Mouse (Mus musculus): ENCODE measurements around the gene Cavin3. TPM values are rescaled to one million over a fixed set of nuclear protein-coding genes. Genes with fewer than 3 reads are reported as not detected.
A peak's percentile ranks its signal among the peaks of the same experiment; 100 is the strongest.

Gene Cavin3
- polyA plus RNA-seq, 1 experiment = 2.0 TPM

GRCm38 (mm10) chr7:105434798-105435197 is 47.3 kb downstream of the Cavin3 start:
- H3K36me3 ChIP-seq (ENCODE audit: control insufficient read depth, insufficient read depth, low read length) = no peaks in the 10 kb centered on the region
- TF ChIP-seq CTCF (IDR thresholded peaks at IDR 0.05; ENCODE audit: control insufficient read depth, insufficient read depth, insufficient replicate concordance, low read depth, low read length) (no peak; the same call in 1 of the 2 replicates), POLR2A (IDR thresholded peaks at IDR 0.05; ENCODE audit: control insufficient read depth, low read depth, low read length) (no peak)
- H3K27ac ChIP-seq (ENCODE audit: control insufficient read depth, insufficient read depth, low read depth, low read length) = no peak overlapping the region
- H3K27me3 ChIP-seq (ENCODE audit: control insufficient read depth, insufficient read depth, low read length) = no peaks in the 10 kb centered on the region
- peak overlapping the region; percentile 62 for H3K4me3 ChIP-seq (ENCODE audit: control insufficient read depth, low read depth, low read length)
- H3K4me1 ChIP-seq (ENCODE audit: control insufficient read depth, insufficient read depth, low read length) = peaks cover 8% of the 10 kb centered on the region

GRCm38 (mm10) chr7:105433859-105434258 is 48.2 kb downstream of the Cavin3 start:
- no peak overlapping the region for H3K4me3 ChIP-seq (ENCODE audit: control insufficient read depth, low read depth, low read length)
- no peak for TF ChIP-seq POLR2A (IDR thresholded peaks at IDR 0.05; ENCODE audit: control insufficient read depth, low read depth, low read length)
- TF ChIP-seq CTCF (IDR thresholded peaks at IDR 0.05; ENCODE audit: control insufficient read depth, insufficient read depth, insufficient replicate concordance, low read depth, low read length) = peak; percentile 87; the same call in 1 of the 2 replicates
- no peaks in the 10 kb centered on the region for H3K36me3 ChIP-seq (ENCODE audit: control insufficient read depth, insufficient read depth, low read length)
- peaks cover 8% of the 10 kb centered on the region for H3K4me1 ChIP-seq (ENCODE audit: control insufficient read depth, insufficient read depth, low read length)
- H3K27me3 ChIP-seq (ENCODE audit: control insufficient read depth, insufficient read depth, low read length) = no peaks in the 10 kb centered on the region
- H3K27ac ChIP-seq (ENCODE audit: control insufficient read depth, insufficient read depth, low read depth, low read length) = no peak overlapping the region

- H3K27me3 ChIP-seq (ENCODE audit: control insufficient read depth, insufficient read depth, low read length) = no peaks in the 10 kb centered on the region
- H3K4me3 ChIP-seq (ENCODE audit: control insufficient read depth, low read depth, low read length) = no peak overlapping the region
- no peak for TF ChIP-seq POLR2A (IDR thresholded peaks at IDR 0.05; ENCODE audit: control insufficient read depth, low read depth, low read length)
- no peak for TF ChIP-seq CTCF (IDR thresholded peaks at IDR 0.05; ENCODE audit: control insufficient read depth, insufficient read depth, insufficient replicate concordance, low read depth, low read length)
- no peak overlapping the region for H3K27ac ChIP-seq (ENCODE audit: control insufficient read depth, insufficient read depth, low read depth, low read length)
- H3K36me3 ChIP-seq (ENCODE audit: control insufficient read depth, insufficient read depth, low read length) = no peaks in the 10 kb centered on the region
- H3K4me1 ChIP-seq (ENCODE audit: control insufficient read depth, insufficient read depth, low read length) = peaks cover 8% of the 10 kb centered on the region
Measured at GRCm38 (mm10) chr7:105432058-105432457, 50.0 kb downstream of the Cavin3 start.

Other genes starting within 250 kb of the Cavin3 start
- gene Olfr688, start 194.2 kb downstream of the Cavin3 start, polyA plus RNA-seq (2012; rRNA removed) = not detected in 2 replicates
- gene Olfr689, start 171.1 kb downstream of the Cavin3 start, polyA plus RNA-seq (2012; rRNA removed) = not detected in 2 replicates
- 0.21 and 0.71 TPM in 2 replicates for gene Olfr690, start 148.2 kb downstream of the Cavin3 start, polyA plus RNA-seq (2012; rRNA removed)
- 0.82 and 0.93 TPM in 2 replicates for gene Olfr691, start 140.0 kb downstream of the Cavin3 start, polyA plus RNA-seq (2012; rRNA removed)
- gene Olfr692, start 114.1 kb downstream of the Cavin3 start, polyA plus RNA-seq (2012; rRNA removed) = not detected in 2 replicates
- 188 and 217 TPM in 2 replicates for gene Gm5901, start 107.3 kb downstream of the Cavin3 start, polyA plus RNA-seq (2012; rRNA removed)
- gene Fam160a2, start 82.2 kb downstream of the Cavin3 start, polyA plus RNA-seq (2012; rRNA removed) = 73.7 and 76.9 TPM in 2 replicates
- gene Cnga4, start 77.7 kb downstream of the Cavin3 start, polyA plus RNA-seq (2012; rRNA removed) = 7.9 and 8.3 TPM in 2 replicates
- gene Cckbr, start 56.6 kb downstream of the Cavin3 start, polyA plus RNA-seq (2012; rRNA removed) = 0.07 and 0.12 TPM in 2 replicates
- 3.9 and 4.0 TPM in 2 replicates for gene Smpd1, start 72.1 kb upstream of the Cavin3 start, polyA plus RNA-seq (2012; rRNA removed)
- 33.9 and 37.4 TPM in 2 replicates for gene Apbb1, start 99.4 kb upstream of the Cavin3 start, polyA plus RNA-seq (2012; rRNA removed)
- gene Hpx, start 117.8 kb upstream of the Cavin3 start, polyA plus RNA-seq (2012; rRNA removed) = 0.30 and 0.36 TPM in 2 replicates
- gene Trim3, start 151.3 kb upstream of the Cavin3 start, polyA plus RNA-seq (2012; rRNA removed) = 4.6 and 5.1 TPM in 2 replicates
- 73.6 and 76.1 TPM in 2 replicates for gene Timm10b, start 157.8 kb upstream of the Cavin3 start, polyA plus RNA-seq (2012; rRNA removed)
- gene Arfip2, start 158.1 kb upstream of the Cavin3 start, polyA plus RNA-seq (2012; rRNA removed) = 12.4 and 12.5 TPM in 2 replicates
- gene Gm45799, start 158.3 kb upstream of the Cavin3 start, polyA plus RNA-seq (2012; rRNA removed) = 52.1 and 76.2 TPM in 2 replicates
- 31.7 and 31.9 TPM in 2 replicates for gene Dnhd1, start 168.5 kb upstream of the Cavin3 start, polyA plus RNA-seq (2012; rRNA removed)